Mouse (Mus musculus) spleen, adult 2 months (tissue): ENCODE results near the gene Arrb1.

ENCODE experiments used
- CTCF ChIP-seq: fragments of 200-500 bp; IDR thresholded peaks from 2 replicates; pipeline ENCODE4 v1.5.1; 2011; ENCODE audit warnings: mild to moderate bottlenecking, inconsistent platforms; ENCODE audit not compliant: insufficient read depth, insufficient read length, insufficient replicate concordance; ENCODE audit errors: extremely low read depth
- POLR2A ChIP-seq: fragments of 200-500 bp; IDR thresholded peaks from 2 replicates; pipeline ENCODE4 v1.6.1; 2011; ENCODE audit warnings: low read depth, low read length, inconsistent platforms

- TF ChIP-seq CTCF (no peak), POLR2A (no peak)
Measured at GRCm38 (mm10) chr7:99562478-99562877, 27.2 kb downstream of the Arrb1 start.
